Mouse (Mus musculus) right cerebral cortex, adult 18-20 months (tissue): ENCODE measurements around the gene Ros1.

ENCODE experiments used
- DNase-seq: peaks from one replicate; pipeline ENCODE4 v3.0.0; 2022; ENCODE audit warnings: mixed read lengths

The Ros1 gene

DNA sequence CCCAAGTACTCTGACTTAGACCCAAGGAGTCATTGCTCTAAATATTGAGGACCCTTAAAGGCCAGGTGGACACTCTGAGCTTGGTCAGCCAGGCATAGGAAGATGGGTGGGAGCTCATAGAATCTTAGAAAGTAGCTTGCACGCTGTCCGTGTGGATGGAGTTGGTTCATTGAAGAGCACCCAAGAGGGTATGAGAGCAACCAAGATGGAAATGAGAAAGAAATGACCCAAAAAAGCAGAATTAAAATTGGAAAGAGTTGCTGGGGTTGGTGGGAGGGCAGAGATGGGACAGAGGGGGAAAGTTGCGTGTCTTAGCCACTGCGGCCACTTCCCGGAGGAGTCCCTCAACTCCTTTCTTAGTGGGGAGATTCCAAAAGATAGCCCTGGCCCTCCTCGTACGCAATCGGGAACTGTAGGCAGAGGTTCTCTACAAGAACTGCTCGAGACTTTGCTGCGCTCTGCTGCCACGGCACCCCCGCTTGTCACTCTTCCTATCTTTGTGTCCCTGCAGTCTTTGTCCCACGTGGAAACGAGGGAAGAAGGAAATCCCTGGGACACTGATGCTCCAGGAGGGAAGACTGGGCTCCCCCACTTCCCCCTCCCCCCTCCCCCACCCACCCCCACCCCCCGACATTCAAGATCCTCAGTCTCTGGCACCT lies 173.2 kb downstream of the Ros1 start:
- no peak for DNase-seq

GRCm38 (mm10) chr10:52021231-52021630 lies 173.8 kb downstream of the Ros1 start:
- DNase-seq: no peak

- no peak for DNase-seq
Measured at GRCm38 (mm10) chr10:52018471-52018870, 176.6 kb downstream of the Ros1 start.
